Mouse (Mus musculus) heart, postnatal 0 days (tissue): Measurements from ENCODE around the gene Cchcr1. TPM values are rescaled to one million over a fixed set of nuclear protein-coding genes. Genes with fewer than 3 reads are reported as not detected.
A peak's percentile ranks its signal among the peaks of the same experiment; 100 is the strongest.

Source experiments
- ATAC-seq: fragments of 200-750 bp; cut with Nextera tagmentation; 2 replicates; pipeline ENCODE4 v1.8.0; 2017; ENCODE audit warnings: low read depth, moderate number of reproducible peaks, moderate library complexity; ENCODE audit not compliant: insufficient read depth
- DNase-seq: peaks from one replicate; pipeline ENCODE4 v3.0.0-alpha.2; 2016; ENCODE audit warnings: low spot score
- H3K27ac ChIP-seq: fragments of 300-500 bp; sonication (generic); 2 replicates; pipeline ENCODE4 v1.5.1; 2014; ENCODE audit warnings: low read depth, mild to moderate bottlenecking
- H3K27me3 ChIP-seq: fragments of 300-500 bp; sonication (generic); 2 replicates; pipeline ENCODE4 v1.6.1; 2014; ENCODE audit warnings: low read length, mixed read lengths; ENCODE audit not compliant: control insufficient read depth, insufficient read depth
- H3K36me3 ChIP-seq: fragments of 300-500 bp; sonication (generic); replicated peaks from 2 replicates; pipeline ENCODE4 v1.6.1; 2014; ENCODE audit warnings: low read length, mixed read lengths; ENCODE audit not compliant: control insufficient read depth, insufficient read depth
- H3K4me1 ChIP-seq: fragments of 300-500 bp; sonication (generic); 2 replicates; pipeline ENCODE4 v1.6.1; 2014; ENCODE audit warnings: antibody characterized with exemption; ENCODE audit not compliant: control insufficient read depth, insufficient read depth
- H3K4me2 ChIP-seq: fragments of 300-500 bp; sonication (generic); 2 replicates; pipeline ENCODE4 v1.6.1; 2014; ENCODE audit warnings: low read depth, mild to moderate bottlenecking, low read length, moderate library complexity
- H3K4me3 ChIP-seq: fragments of 300-500 bp; sonication (generic); 2 replicates; pipeline ENCODE4 v1.5.1; 2014; ENCODE audit warnings: low read depth, low read length
- H3K9ac ChIP-seq: fragments of 300-500 bp; sonication (generic); replicated peaks from 2 replicates; pipeline ENCODE4 v1.6.1; 2014; ENCODE audit warnings: low read depth, low read length, mixed read lengths
- H3K9me3 ChIP-seq: fragments of 300-500 bp; sonication (generic); replicated peaks from 2 replicates; pipeline ENCODE4 v1.6.1; 2016; ENCODE audit warnings: low read length; ENCODE audit not compliant: control insufficient read depth
- CTCF ChIP-seq: IDR thresholded peaks from 2 replicates; pipeline ENCODE4 v1.5.1; 2016; ENCODE audit warnings: antibody characterized with exemption, control low read depth, low read depth
- EP300 ChIP-seq: IDR thresholded peaks from 2 replicates; pipeline ENCODE4 v1.6.1; 2016; ENCODE audit warnings: antibody characterized with exemption, low read depth
- WGBS: fragments of 180-500 bp; shearing (Covaris S2); extraction: QIAGEN DNeasy Blood & Tissue Kit; methylation state at CpG from one replicate; pipeline ENCODE4 v1.1.7; 2014; 5-methylcytosine and 5-hydroxymethylcytosine counted together
- polyA plus RNA-seq: library from polyadenylated mRNA; unstranded; fragments of >200 nt; fragmentation: Nextera tagmentation; extraction: Ambion mirVana; gene quantifications from 2 replicates; pipeline ENCODE4 v1.2.1, GENCODE M21; 2015
- total RNA-seq: library from RNA; depleted of rRNA; stranded (reverse); fragments of >200 nt; gene quantifications from 2 replicates; pipeline ENCODE4 v1.2.3, GENCODE M21; 2014; ENCODE audit warnings: low replicate concordance; rRNA removed

Cchcr1 gene
- total and polyA plus RNA-seq, 2 experiments from 2014 or later = 4.5 to 30.8 TPM

DNA sequence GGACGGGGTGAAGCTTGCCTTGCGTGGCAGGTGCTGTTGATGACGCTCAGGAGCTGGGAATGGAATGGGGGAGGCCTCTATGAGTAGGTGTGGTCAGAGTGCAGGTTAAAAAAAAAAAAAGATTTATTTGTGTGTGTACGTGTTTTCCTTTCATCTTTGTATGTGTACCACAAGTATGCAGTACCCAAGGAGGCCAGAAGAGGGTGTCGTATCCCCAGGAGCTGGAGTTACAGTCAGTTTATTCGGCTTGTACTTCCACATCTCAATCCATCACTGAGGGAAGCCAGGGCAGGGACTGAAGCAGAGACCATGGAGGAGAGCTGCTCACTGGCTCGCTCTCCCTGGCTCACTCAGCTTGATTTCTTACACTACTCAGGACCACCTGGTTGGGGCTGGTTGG lies 54.6 kb downstream of the Cchcr1 start:
- no peak for TF ChIP-seq EP300
- no peak for TF ChIP-seq CTCF
- WGBS = 98% methylated on average over 7 of the region's 7 CpGs
- Histone ChIP-seq H3K27me3 (peaks cover 12% of the 10 kb centered on the region), H3K4me3 (no peak overlapping the region), H3K9ac (no peak overlapping the region), H3K36me3 (no peaks in the 10 kb centered on the region), H3K4me1 (no peaks in the 10 kb centered on the region), H3K9me3 (no peaks in the 10 kb centered on the region), H3K4me2 (no peak overlapping the region), H3K27ac (no peak overlapping the region)
- ATAC-seq (no peak), DNase-seq (no peak)

DNA sequence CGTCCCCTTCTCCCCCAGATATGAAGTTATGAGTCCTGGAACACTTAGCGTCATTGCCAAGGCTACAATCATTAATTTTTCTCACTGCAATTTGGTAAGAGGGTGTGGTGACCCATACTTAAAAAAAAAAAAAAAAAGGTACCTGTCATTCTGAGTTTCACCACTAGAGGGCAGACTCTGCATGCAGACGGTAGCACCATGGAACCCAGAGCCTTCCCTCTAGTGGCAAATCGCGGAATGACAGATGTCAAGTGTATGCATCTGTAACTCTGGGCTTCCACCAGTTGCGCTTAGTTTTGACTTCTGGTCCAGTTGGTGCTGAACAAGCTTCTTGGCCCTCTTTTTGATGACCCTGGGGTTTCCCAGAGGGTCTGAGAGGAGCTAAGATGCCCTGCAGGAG lies 61.3 kb downstream of the Cchcr1 start:
- no peak overlapping the region for H3K27ac ChIP-seq
- DNase-seq (peak; percentile 59), ATAC-seq (0 out of 2 replicates have a peak, but pooled peaks have one; percentile 47)
- no peaks in the 10 kb centered on the region for H3K36me3 ChIP-seq
- H3K9ac ChIP-seq = no peak overlapping the region
- no peaks in the 10 kb centered on the region for H3K4me1 ChIP-seq
- H3K4me3 ChIP-seq = no peak overlapping the region
- peak; percentile 100 for TF ChIP-seq CTCF
- TF ChIP-seq EP300 = no peak
- H3K9me3 ChIP-seq = no peaks in the 10 kb centered on the region
- H3K4me2 ChIP-seq = no peak overlapping the region
- WGBS = 20% methylated on average over 6 of the region's 6 CpGs
- peaks cover 8% of the 10 kb centered on the region; the same call in 1 of the 2 replicates for H3K27me3 ChIP-seq

Other genes starting within 250 kb of the Cchcr1 start
- gene H2-Q1, start 196.7 kb upstream of the Cchcr1 start, total RNA-seq = not detected in 2 replicates
- gene H2-Q1, start 196.7 kb upstream of the Cchcr1 start, polyA plus RNA-seq = not detected in 2 replicates
- not detected in 2 replicates for gene H2-Q2, start 174.9 kb upstream of the Cchcr1 start, total RNA-seq
- gene H2-Q2, start 174.9 kb upstream of the Cchcr1 start, polyA plus RNA-seq = 0.14 and 0.22 TPM in 2 replicates
- gene H2-Q4, start 137.5 kb upstream of the Cchcr1 start, total RNA-seq = 6.9 and 19.7 TPM in 2 replicates
- 2.2 and 2.8 TPM in 2 replicates for gene H2-Q4, start 137.5 kb upstream of the Cchcr1 start, polyA plus RNA-seq
- gene H2-Q6, start 92.2 kb upstream of the Cchcr1 start, total RNA-seq = 0.19 and 1.8 TPM in 2 replicates
- 0.26 TPM in 2 replicates for gene H2-Q6, start 92.2 kb upstream of the Cchcr1 start, polyA plus RNA-seq
- gene H2-Q7, start 77.9 kb upstream of the Cchcr1 start, total RNA-seq = not detected in 2 replicates
- gene H2-Q7, start 77.9 kb upstream of the Cchcr1 start, polyA plus RNA-seq = 1.1 TPM in 2 replicates
- not detected in 2 replicates for gene H2-Q10, start 47.0 kb upstream of the Cchcr1 start, total RNA-seq
- gene H2-Q10, start 47.0 kb upstream of the Cchcr1 start, polyA plus RNA-seq = 0.10 and 0.11 TPM in 2 replicates
- gene Pou5f1, start 11.1 kb upstream of the Cchcr1 start, total RNA-seq = not detected in 2 replicates
- not detected in 2 replicates for gene Pou5f1, start 11.1 kb upstream of the Cchcr1 start, polyA plus RNA-seq
- 58.8 and 68.0 TPM in 2 replicates for gene Tcf19, start 276 bp upstream of the Cchcr1 start, total RNA-seq
- 21.3 and 23.3 TPM in 2 replicates for gene Tcf19, start 276 bp upstream of the Cchcr1 start, polyA plus RNA-seq
- gene Psors1c2, start 16.1 kb downstream of the Cchcr1 start, total RNA-seq = 1.3 TPM in 1 of 2 replicates, not detected in the other
- gene Psors1c2, start 16.1 kb downstream of the Cchcr1 start, polyA plus RNA-seq = 0.14 TPM in 1 of 2 replicates, not detected in the other
- gene Cdsn, start 35.0 kb downstream of the Cchcr1 start, total RNA-seq = 0.23 and 0.89 TPM in 2 replicates
- gene Cdsn, start 35.0 kb downstream of the Cchcr1 start, polyA plus RNA-seq = 0.37 and 0.48 TPM in 2 replicates
- gene 2300002M23Rik, start 50.4 kb downstream of the Cchcr1 start, total RNA-seq = not detected in 2 replicates
- gene 2300002M23Rik, start 50.4 kb downstream of the Cchcr1 start, polyA plus RNA-seq = not detected in 2 replicates
- not detected in 2 replicates for gene Sfta2, start 84.4 kb downstream of the Cchcr1 start, total RNA-seq
- not detected in 2 replicates for gene Sfta2, start 84.4 kb downstream of the Cchcr1 start, polyA plus RNA-seq
- gene Gm9573, start 109.5 kb downstream of the Cchcr1 start, total RNA-seq = not detected in 2 replicates
- not detected in 2 replicates for gene Gm9573, start 109.5 kb downstream of the Cchcr1 start, polyA plus RNA-seq
- not detected in 2 replicates for gene Mucl3, start 126.6 kb downstream of the Cchcr1 start, total RNA-seq
- not detected in 2 replicates for gene Mucl3, start 126.6 kb downstream of the Cchcr1 start, polyA plus RNA-seq
- 25.5 and 59.8 TPM in 2 replicates for gene Vars2, start 150.5 kb downstream of the Cchcr1 start, total RNA-seq
- 9.4 and 9.8 TPM in 2 replicates for gene Vars2, start 150.5 kb downstream of the Cchcr1 start, polyA plus RNA-seq
- gene Gtf2h4, start 156.6 kb downstream of the Cchcr1 start, total RNA-seq = 21.0 and 24.2 TPM in 2 replicates
- 18.0 and 21.2 TPM in 2 replicates for gene Gtf2h4, start 156.6 kb downstream of the Cchcr1 start, polyA plus RNA-seq
- 105 and 206 TPM in 2 replicates for gene Ddr1, start 187.5 kb downstream of the Cchcr1 start, total RNA-seq
- gene Ddr1, start 187.5 kb downstream of the Cchcr1 start, polyA plus RNA-seq = 63.9 and 71.8 TPM in 2 replicates